In the genomic region with DNA sequence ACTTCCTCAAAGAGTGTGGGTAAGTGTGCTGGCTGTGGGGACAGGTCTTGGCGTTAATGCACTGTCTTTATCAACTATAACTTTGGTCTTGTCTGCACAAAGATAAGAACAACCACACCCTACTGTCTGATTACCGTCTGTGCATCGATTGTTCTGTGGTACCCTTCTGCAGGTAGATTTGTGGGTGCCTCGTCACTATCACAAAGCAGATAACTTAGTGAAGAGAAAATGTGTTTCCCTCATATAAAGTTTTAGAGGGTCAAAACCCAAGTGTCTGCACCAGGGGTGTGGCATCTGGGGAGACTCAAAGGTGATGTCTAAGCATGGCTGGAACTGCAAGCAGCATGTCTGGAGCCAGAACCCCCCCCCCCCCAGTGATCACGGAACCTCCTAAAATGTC, we compare ENCODE assay signal across 22 mouse cellular contexts.
"Had no signal": no experiment of that assay in that cellular context is flagged by ENCODE, and none has a peak within 500 bp of the region (broad histone marks: within the 10 kb centered on the region; RNA-seq: fewer than 3 reads in every experiment).

No protein-coding gene starts in this region.

- H3K4me3 ChIP-seq: gastrocnemius, adult 2 months; heart, embryonic 10.5 days; heart, embryonic 12.5 days; hindbrain, embryonic 13.5 days; hindbrain, embryonic 15.5 days; layer of hippocampus, adult 2 months; limb, embryonic 13.5 days; limb, embryonic 15.5 days; liver, embryonic 13.5 days had no signal

- H3K9ac ChIP-seq: heart, embryonic 12.5 days; hindbrain, embryonic 13.5 days; hindbrain, embryonic 15.5 days; limb, embryonic 13.5 days; limb, embryonic 15.5 days; liver, embryonic 13.5 days had no signal

- DNase-seq: gastrocnemius, adult 2 months; gastrocnemius, postnatal 10 days; gastrocnemius, postnatal 25 days; heart, adult 18-20 months; heart, postnatal 10 days; heart, postnatal 36 days; kidney, adult 18-20 months; kidney, adult 8-10 months; kidney, postnatal 10 days; kidney, postnatal 25 days; kidney, postnatal 4 days; left cerebral cortex, postnatal 4 days; liver, embryonic 13.5 days had no signal

- H3K27me3 ChIP-seq: heart, embryonic 12.5 days; hindbrain, embryonic 13.5 days; hindbrain, embryonic 15.5 days; limb, embryonic 13.5 days; limb, embryonic 15.5 days; liver, embryonic 13.5 days had no signal

- H3K4me2 ChIP-seq: heart, embryonic 12.5 days; hindbrain, embryonic 13.5 days; hindbrain, embryonic 15.5 days; limb, embryonic 13.5 days; limb, embryonic 15.5 days; liver, embryonic 13.5 days had no signal

- H3K27ac ChIP-seq: gastrocnemius, adult 2 months; heart, embryonic 10.5 days; hindbrain, embryonic 13.5 days; hindbrain, embryonic 15.5 days; hindbrain, postnatal 0 days; layer of hippocampus, adult 2 months; limb, embryonic 13.5 days; limb, embryonic 15.5 days; liver, embryonic 13.5 days had no signal

- ATAC-seq: hindbrain, postnatal 0 days; intestine, postnatal 0 days had no signal

- H3K9me3 ChIP-seq: heart, embryonic 10.5 days; heart, embryonic 12.5 days; hindbrain, embryonic 13.5 days; hindbrain, embryonic 15.5 days; limb, embryonic 13.5 days; limb, embryonic 15.5 days; liver, embryonic 13.5 days had no signal

- H3K36me3 ChIP-seq: heart, embryonic 10.5 days; heart, embryonic 12.5 days; hindbrain, embryonic 13.5 days; hindbrain, embryonic 15.5 days; limb, embryonic 13.5 days; limb, embryonic 15.5 days; liver, embryonic 13.5 days had no signal
